Mouse (Mus musculus) 3T3-L1 (cell line): ENCODE results near the gene Prr14l.
"Not testable (repeated sequence)": the region's sequence is repeated elsewhere in the genome, so short reads cannot be mapped to it uniquely, and the experiment has no call there.

Experiments
- DNase-seq: peaks from one replicate; pipeline ENCODE4 v3.0.0-alpha.2; 2015; ENCODE audit warnings: low read depth, low spot score

Prr14l gene

GRCm38 (mm10) chr5:32853731-32854507 is at the start of gene Prr14l:
Gene Prr14l, minus strand, starts transcription at chr5:32854256.
- peak; percentile 96 for DNase-seq

- no peak for DNase-seq
Measured at GRCm38 (mm10) chr5:32886739-32887138, 32.7 kb upstream of the Prr14l start.

- no peak for DNase-seq
Measured at GRCm38 (mm10) chr5:32872346-32872745, 18.3 kb upstream of the Prr14l start.

- DNase-seq: no peak
Measured at GRCm38 (mm10) chr5:32869389-32870024, 15.5 kb upstream of the Prr14l start.

GRCm38 (mm10) chr5:32863253-32864228 is 9.5 kb upstream of the Prr14l start, which contains the start of gene Depdc5:
Gene Depdc5, plus strand, starts transcription at chr5:32863701.
- peak; percentile 86 for DNase-seq

- peak; percentile 45 for DNase-seq
Measured at GRCm38 (mm10) chr5:32862469-32863132, 8.5 kb upstream of the Prr14l start.

GRCm38 (mm10) chr5:32861082-32861481 is 7.0 kb upstream of the Prr14l start:
- no peak for DNase-seq

GRCm38 (mm10) chr5:32857781-32858220 is 3.7 kb upstream of the Prr14l start:
- DNase-seq: peak; percentile 70

GRCm38 (mm10) chr5:32855274-32855673 is 1.2 kb upstream of the Prr14l start:
- DNase-seq: not testable (repeated sequence)

- DNase-seq: no peak
Measured at GRCm38 (mm10) chr5:32854818-32855217, 762 bp upstream of the Prr14l start.

- no peak for DNase-seq
Measured at GRCm38 (mm10) chr5:32852026-32852425, 2.0 kb downstream of the Prr14l start.

GRCm38 (mm10) chr5:32849580-32849979 is 4.5 kb downstream of the Prr14l start:
- DNase-seq: not testable (repeated sequence)

- DNase-seq: no peak
Measured at GRCm38 (mm10) chr5:32849178-32849577, 4.9 kb downstream of the Prr14l start.

- DNase-seq: no peak
Measured at GRCm38 (mm10) chr5:32840029-32840428, 14.0 kb downstream of the Prr14l start.

GRCm38 (mm10) chr5:32836976-32837375 is 17.1 kb downstream of the Prr14l start:
- no peak for DNase-seq

- peak; percentile 64 for DNase-seq
Measured at GRCm38 (mm10) chr5:32834497-32834896, 19.6 kb downstream of the Prr14l start.

- no peak for DNase-seq
Measured at GRCm38 (mm10) chr5:32830054-32830453, 24.0 kb downstream of the Prr14l start.

GRCm38 (mm10) chr5:32828766-32829165 is 25.3 kb downstream of the Prr14l start:
- not testable (repeated sequence) for DNase-seq

GRCm38 (mm10) chr5:32827009-32827408 is 27.0 kb downstream of the Prr14l start, which contains the start of gene Gm20671:
Gene Gm20671, minus strand, starts transcription at chr5:32827109.
- no peak for DNase-seq

GRCm38 (mm10) chr5:32820471-32820870 is 33.6 kb downstream of the Prr14l start:
- no peak for DNase-seq

GRCm38 (mm10) chr5:32815396-32815795 is 38.7 kb downstream of the Prr14l start:
- DNase-seq: no peak
